Mouse (Mus musculus) CH12.LX (cell line): ENCODE data around the gene Lrrc20. TPM values are rescaled to one million over a fixed set of nuclear protein-coding genes. Genes with fewer than 3 reads are reported as not detected.

Source experiments
- DNase-seq: peaks from one replicate; pipeline ENCODE4 v3.0.0-alpha.2; 2013; ENCODE audit errors: extremely low read depth
- H3K27ac ChIP-seq: 2 replicates; pipeline ENCODE4 v1.5.1; 2012; ENCODE audit warnings: low read depth, mild to moderate bottlenecking, control low read depth, moderate library complexity; ENCODE audit not compliant: insufficient read depth
- H3K27me3 ChIP-seq: replicated peaks from 2 replicates; pipeline ENCODE3; 2012; ENCODE audit warnings: inconsistent platforms
- H3K36me3 ChIP-seq, 2 experiments: replicated peaks in 1 of 2; 2 replicates each; pipeline versions ENCODE3 to v1.6.1; 2012; ENCODE audit warnings: inconsistent platforms in 1 of 2, low read length in 1 of 2, mild to moderate bottlenecking in 1 of 2, mixed read lengths in 1 of 2, moderate library complexity in 1 of 2; ENCODE audit not compliant: control insufficient read depth in 1 of 2, insufficient read depth in 1 of 2
- H3K4me1 ChIP-seq, 2 experiments: 2 replicates each; pipeline ENCODE4 v1.6.1; 2012; ENCODE audit warnings: inconsistent platforms in 1 of 2, moderate library complexity in 1 of 2; ENCODE audit not compliant: insufficient read depth in 2 of 2, control insufficient read depth in 1 of 2
- H3K4me2 ChIP-seq: 2 replicates; pipeline ENCODE4 v1.6.1; 2012; ENCODE audit warnings: low read depth, mild to moderate bottlenecking, control low read depth; ENCODE audit not compliant: poor library complexity, insufficient read depth, severe bottlenecking
- H3K4me3 ChIP-seq, 3 experiments: fragments of 150-350 bp in 1 of 3; sonication (generic) in 1 of 3; replicated peaks in 1 of 3; 2 replicates each; pipeline versions ENCODE3 to v1.5.1; 2011 to 2012; ENCODE audit warnings: low read depth in 2 of 3, low read length in 2 of 3, mild to moderate bottlenecking in 2 of 3, moderate library complexity in 2 of 3, control low read depth in 1 of 3, improper control_type of control experiment in 1 of 3, inconsistent platforms in 1 of 3, mixed read lengths in 1 of 3; ENCODE audit not compliant: poor library complexity in 1 of 3
- H3K79me2 ChIP-seq: replicated peaks from 2 replicates; pipeline ENCODE4 v1.6.1; 2012; ENCODE audit warnings: mild to moderate bottlenecking, moderate library complexity; ENCODE audit not compliant: control insufficient read depth, poor library complexity, insufficient read depth, severe bottlenecking; ENCODE audit errors: extremely low read depth
- H3K9ac ChIP-seq: 2 replicates; pipeline ENCODE4 v1.6.1; 2012; ENCODE audit warnings: low read depth, mild to moderate bottlenecking, control low read depth, moderate library complexity; ENCODE audit not compliant: insufficient read depth
- H3K9me3 ChIP-seq: replicated peaks from 2 replicates; pipeline ENCODE3; 2012; ENCODE audit warnings: low read length, inconsistent platforms, mixed read lengths
- BHLHE40 ChIP-seq: IDR thresholded peaks from 2 replicates; pipeline ENCODE4 v1.6.1; 2011; ENCODE audit warnings: mild to moderate bottlenecking, low read depth, low read length, improper control_type of control experiment
- CHD1 ChIP-seq: IDR thresholded peaks from 2 replicates; pipeline ENCODE4 v1.6.1; 2012; ENCODE audit warnings: low read depth, low read length, improper control_type of control experiment, inconsistent platforms
- ELF1 ChIP-seq: IDR thresholded peaks from 2 replicates; pipeline ENCODE4 v1.6.1; 2014; ENCODE audit warnings: low read depth, mild to moderate bottlenecking, inconsistent platforms, low read length, improper control_type of control experiment
- GABPA ChIP-seq: IDR thresholded peaks from 2 replicates; pipeline ENCODE4 v1.6.1; 2012; ENCODE audit warnings: low read depth, low read length, improper control_type of control experiment, inconsistent platforms; ENCODE audit not compliant: insufficient replicate concordance
- IRF4 ChIP-seq: IDR thresholded peaks from 2 replicates; pipeline ENCODE4 v1.6.1; 2014; ENCODE audit warnings: low read depth, mild to moderate bottlenecking, inconsistent platforms, low read length, improper control_type of control experiment
- KAT2A ChIP-seq: IDR thresholded peaks from 2 replicates; pipeline ENCODE4 v1.6.1; 2012; ENCODE audit warnings: low read length, improper control_type of control experiment, inconsistent platforms; ENCODE audit not compliant: insufficient replicate concordance
- MAFK ChIP-seq: IDR thresholded peaks from 2 replicates; pipeline ENCODE4 v1.6.1; 2011; ENCODE audit warnings: low read length, improper control_type of control experiment; ENCODE audit not compliant: insufficient replicate concordance
- MAZ ChIP-seq: IDR thresholded peaks from 2 replicates; pipeline ENCODE4 v1.6.1; 2012; ENCODE audit warnings: low read depth, mild to moderate bottlenecking, inconsistent platforms, low read length, improper control_type of control experiment, moderate library complexity
- MEF2A ChIP-seq: IDR thresholded peaks from 2 replicates; pipeline ENCODE4 v1.6.1; 2014; ENCODE audit warnings: low read depth, mild to moderate bottlenecking, inconsistent platforms, low read length, improper control_type of control experiment, borderline replicate concordance
- MXI1 ChIP-seq: IDR thresholded peaks from 2 replicates; pipeline ENCODE4 v1.6.1; 2011; ENCODE audit warnings: mild to moderate bottlenecking, low read depth, low read length, improper control_type of control experiment
- MYC ChIP-seq: IDR thresholded peaks from 2 replicates; pipeline ENCODE4 v1.6.1; 2011; ENCODE audit warnings: low read depth, mild to moderate bottlenecking, improper control_type of control experiment, low read length
- POLR2AphosphoS2 ChIP-seq: IDR thresholded peaks from 2 replicates; pipeline ENCODE4 v1.6.1; 2011; ENCODE audit warnings: low read depth, low read length, improper control_type of control experiment
- RAD21 ChIP-seq: IDR thresholded peaks from 2 replicates; pipeline ENCODE4 v1.6.1; 2011; ENCODE audit warnings: low read depth, mild to moderate bottlenecking, low read length, improper control_type of control experiment, moderate library complexity
- RCOR1 ChIP-seq: conservative IDR thresholded peaks from 2 replicates; pipeline ENCODE4 v1.6.1; 2012; ENCODE audit warnings: low read depth, mild to moderate bottlenecking, inconsistent platforms, low read length, improper control_type of control experiment
- TBP ChIP-seq: conservative IDR thresholded peaks from 2 replicates; pipeline ENCODE4 v1.6.1; 2011; ENCODE audit warnings: low read depth, low read length, improper control_type of control experiment
- USF1 ChIP-seq: IDR thresholded peaks from 2 replicates; pipeline ENCODE4 v1.6.1; 2014; ENCODE audit warnings: low read depth, mild to moderate bottlenecking, inconsistent platforms, low read length, improper control_type of control experiment
- USF2 ChIP-seq: conservative IDR thresholded peaks from 2 replicates; pipeline ENCODE4 v1.6.1; 2011; ENCODE audit warnings: low read depth, low read length, improper control_type of control experiment
- ZC3H11A ChIP-seq: IDR thresholded peaks from 2 replicates; pipeline ENCODE4 v1.6.1; 2012; ENCODE audit warnings: low read depth, mild to moderate bottlenecking, inconsistent platforms, low read length, improper control_type of control experiment
- ZKSCAN1 ChIP-seq: IDR thresholded peaks from 2 replicates; pipeline ENCODE4 v1.6.1; 2012; ENCODE audit warnings: low read depth, inconsistent platforms, low read length, improper control_type of control experiment, borderline replicate concordance
- ZMIZ1 ChIP-seq: IDR thresholded peaks from 2 replicates; pipeline ENCODE4 v1.6.1; 2012; ENCODE audit warnings: low read depth, mild to moderate bottlenecking, inconsistent platforms, low read length, improper control_type of control experiment
- ZNF384 ChIP-seq: IDR thresholded peaks from 2 replicates; pipeline ENCODE4 v1.6.1; 2012; ENCODE audit warnings: low read depth, low read length, improper control_type of control experiment, inconsistent platforms
- dilution Hi-C: fragments of 300-500 bp; cut with MboI; formaldehyde crosslinking; loops from 2 replicates; pipeline ENCODE4 v1.14.3; 2020; ENCODE audit warnings: low sequenced_read_pairs; ENCODE audit not compliant: extremely low pct_unique_long_range_greater_than_20kb, extremely low pct_ligation_motif_present
- in situ Hi-C: fragments of 300-500 bp; cut with MboI; formaldehyde crosslinking; loops from 3 replicates; pipeline ENCODE4 v1.14.3; 2019; ENCODE audit warnings: low sequenced_read_pairs, low pct_ligation_motif_present, low pct_unique_long_range_greater_than_20kb, mixed read lengths
- polyA plus RNA-seq: library from polyadenylated mRNA; unstranded; fragments of >175 nt; gene quantifications from 2 replicates; pipeline ENCODE4 v1.2.1, GENCODE M21; 2012; ENCODE audit warnings: low read depth; ENCODE audit not compliant: insufficient read length
- total RNA-seq, 2 experiments: library from RNA; depleted of rRNA; stranded (reverse); fragments of 300-350 nt in 1 of 2; fragments of >200 nt in 1 of 2; gene quantifications; 2 replicates each; pipeline ENCODE4 v1.2.3; 2012 to 2014

Lrrc20 gene
- total and polyA plus RNA-seq, 3 experiments, result 8.0 to 13.7 (median 9.9) TPM

- no peak overlapping the region for H3K27ac ChIP-seq
These were observed 18.4 kb upstream of the Lrrc20 start for GRCm38 (mm10) chr10:61457182-61457581.

GRCm38 (mm10) chr10:61465009-61465408 is 10.6 kb upstream of the Lrrc20 start:
- Histone ChIP-seq H3K36me3 (no peaks in the 10 kb centered on the region), H3K9me3 (peaks cover 5% of the 10 kb centered on the region), H3K27me3 (no peaks in the 10 kb centered on the region), H3K4me1 (peaks cover 5 to 8% of the 10 kb centered on the region in 2 experiments; a peak in 1 of 4 replicates)
- in situ Hi-C loops, result no loop called here
- TF ChIP-seq ZC3H11A, result no peak
- no peak for TF ChIP-seq MEF2A
- no peak for TF ChIP-seq GABPA
- no peak for TF ChIP-seq MAZ
- TF ChIP-seq MYC, result no peak
- no peak for TF ChIP-seq USF2
- TF ChIP-seq BHLHE40, result no peak
- TF ChIP-seq CHD1, result no peak
- no peak for TF ChIP-seq ZKSCAN1
- no peak for TF ChIP-seq POLR2AphosphoS2
- no peak for TF ChIP-seq TBP
- TF ChIP-seq RCOR1, result no peak
- TF ChIP-seq MXI1, result no peak
- TF ChIP-seq IRF4, result no peak
- no peak for TF ChIP-seq ELF1
- no peak for TF ChIP-seq ZMIZ1
- no peak for TF ChIP-seq RAD21
- no peak for TF ChIP-seq MAFK
- TF ChIP-seq, all 38 proteins: peak for 0
- Histone ChIP-seq H3K9ac (no peak overlapping the region), H3K79me2 (no peaks in the 10 kb centered on the region), H3K27ac (no peak overlapping the region), H3K4me3 (no peak overlapping the region), H3K4me2 (no peak overlapping the region)
- dilution Hi-C loops, result no loop called here
- no peak for DNase-seq

More at GRCm38 (mm10) chr10:61457182-61457581, 18.4 kb upstream of the Lrrc20 start:
- Histone ChIP-seq H3K36me3 (no peaks in the 10 kb centered on the region), H3K4me3 (no peak overlapping the region), H3K4me1 (peaks cover 3 to 4% of the 10 kb centered on the region in 2 experiments; a peak in 1 of 4 replicates), H3K9me3 (no peaks in the 10 kb centered on the region), H3K9ac (no peak overlapping the region), H3K4me2 (no peak overlapping the region), H3K79me2 (peaks cover 2% of the 10 kb centered on the region; the same call in 1 of the 2 replicates), H3K27me3 (no peaks in the 10 kb centered on the region)
- 0 out of 2 replicates have a peak, but pooled peaks have one; percentile 64 for TF ChIP-seq MAFK
- no peak for TF ChIP-seq ZNF384
- no peak for TF ChIP-seq USF1
- no peak for TF ChIP-seq KAT2A
- dilution Hi-C loops (no loop called here), in situ Hi-C loops (no loop called here)
- no peak for DNase-seq
